Mouse (Mus musculus) forebrain, embryonic 11.5 days (tissue): ENCODE measurements at regions not wholly inside any gene's neighbourhood (a gene's known extent, or its start where the extent isn't known, plus 50 kb on each side); places are given as distances from the start of the nearest gene placed in this dataset.

Experiments used
- ATAC-seq: fragments of 200-750 bp; cut with Nextera tagmentation; replicated peaks from 2 replicates; pipeline ENCODE4 v1.8.0; 2017; ENCODE audit warnings: moderate TSS enrichment; ENCODE audit not compliant: low FRiP score
- DNase-seq: peaks from one replicate; pipeline ENCODE4 v3.0.0-alpha.2; 2017; ENCODE audit warnings: low spot score
- H3K27ac ChIP-seq: fragments of 300-500 bp; sonication (generic); 2 replicates; pipeline ENCODE4 v1.5.1; 2014; ENCODE audit warnings: low read depth, low read length
- H3K27me3 ChIP-seq: fragments of 300-500 bp; sonication (generic); 2 replicates; pipeline ENCODE4 v1.6.1; 2014; ENCODE audit warnings: mild to moderate bottlenecking, low read length, mixed read lengths; ENCODE audit not compliant: control insufficient read depth, insufficient read depth
- H3K36me3 ChIP-seq: fragments of 300-500 bp; sonication (generic); 2 replicates; pipeline ENCODE4 v1.6.1; 2014; ENCODE audit warnings: mild to moderate bottlenecking, low read length, moderate library complexity, mixed read lengths; ENCODE audit not compliant: control insufficient read depth, insufficient read depth
- H3K4me1 ChIP-seq: fragments of 300-500 bp; sonication (generic); replicated peaks from 2 replicates; pipeline ENCODE4 v1.6.1; 2014; ENCODE audit warnings: low read length, mixed read lengths; ENCODE audit not compliant: control insufficient read depth, insufficient read depth
- H3K4me2 ChIP-seq: fragments of 300-500 bp; sonication (generic); 2 replicates; pipeline ENCODE4 v1.6.1; 2014; ENCODE audit warnings: low read depth, mild to moderate bottlenecking, low read length, moderate library complexity, mixed read lengths; ENCODE audit not compliant: severe bottlenecking
- H3K4me3 ChIP-seq: fragments of 300-500 bp; sonication (generic); 2 replicates; pipeline ENCODE4 v1.5.1; 2014; ENCODE audit warnings: low read depth, low read length
- H3K9ac ChIP-seq: fragments of 300-500 bp; sonication (generic); 2 replicates; pipeline ENCODE4 v1.6.1; 2014; ENCODE audit warnings: low read length
- H3K9me3 ChIP-seq: fragments of 300-500 bp; sonication (generic); 2 replicates; pipeline ENCODE4 v1.6.1; 2016; ENCODE audit warnings: low read length, mixed read lengths; ENCODE audit not compliant: control insufficient read depth
- WGBS: fragments of 180-500 bp; shearing (Covaris S2); extraction: QIAGEN DNeasy Blood & Tissue Kit; methylation state at CpG from one replicate; pipeline ENCODE4 v1.1.7; 2014; 5-methylcytosine and 5-hydroxymethylcytosine counted together

- Histone ChIP-seq H3K27ac (no peak overlapping the region), H3K4me3 (no peak overlapping the region), H3K4me1 (no peaks in the 10 kb centered on the region), H3K4me2 (no peak overlapping the region), H3K36me3 (no peaks in the 10 kb centered on the region), H3K27me3 (no peaks in the 10 kb centered on the region), H3K9me3 (no peaks in the 10 kb centered on the region), H3K9ac (no peak overlapping the region)
- WGBS, result 81% methylated on average over 4 of the region's 4 CpGs
- ATAC-seq (0 out of 2 replicates have a peak, but pooled peaks have one; percentile 64), DNase-seq (no peak)
These were observed 75.6 kb upstream of the Lcorl start for GRCm38 (mm10) chr5:45932970-45933369.

DNA sequence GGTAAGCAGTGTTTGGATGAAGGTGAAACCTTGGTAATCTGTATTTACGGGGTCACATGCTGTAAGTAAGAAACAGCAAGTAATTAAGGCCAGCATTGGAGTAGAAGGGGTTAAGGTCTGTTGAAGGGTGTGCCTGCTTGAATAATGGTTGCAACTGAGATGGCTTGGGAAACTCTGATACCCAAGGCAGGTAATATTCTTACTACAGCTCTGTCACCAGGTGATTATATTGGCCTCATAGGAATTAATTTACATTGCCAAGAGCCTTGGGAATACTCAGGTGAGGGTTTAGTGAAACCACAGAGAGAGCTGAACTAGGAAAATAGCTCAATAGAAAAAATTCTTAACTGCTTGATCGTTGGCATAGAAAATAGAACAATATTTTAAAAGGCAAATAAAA lies 73.8 kb upstream of the Lcorl start:
- Histone ChIP-seq H3K9me3 (no peaks in the 10 kb centered on the region), H3K4me2 (no peak overlapping the region), H3K4me1 (no peaks in the 10 kb centered on the region), H3K27me3 (no peaks in the 10 kb centered on the region), H3K4me3 (no peak overlapping the region), H3K9ac (no peak overlapping the region), H3K36me3 (no peaks in the 10 kb centered on the region), H3K27ac (no peak overlapping the region)
- DNase-seq (no peak), ATAC-seq (no peak)
- WGBS, result 82% methylated on average over 2 of the region's 2 CpGs

DNA sequence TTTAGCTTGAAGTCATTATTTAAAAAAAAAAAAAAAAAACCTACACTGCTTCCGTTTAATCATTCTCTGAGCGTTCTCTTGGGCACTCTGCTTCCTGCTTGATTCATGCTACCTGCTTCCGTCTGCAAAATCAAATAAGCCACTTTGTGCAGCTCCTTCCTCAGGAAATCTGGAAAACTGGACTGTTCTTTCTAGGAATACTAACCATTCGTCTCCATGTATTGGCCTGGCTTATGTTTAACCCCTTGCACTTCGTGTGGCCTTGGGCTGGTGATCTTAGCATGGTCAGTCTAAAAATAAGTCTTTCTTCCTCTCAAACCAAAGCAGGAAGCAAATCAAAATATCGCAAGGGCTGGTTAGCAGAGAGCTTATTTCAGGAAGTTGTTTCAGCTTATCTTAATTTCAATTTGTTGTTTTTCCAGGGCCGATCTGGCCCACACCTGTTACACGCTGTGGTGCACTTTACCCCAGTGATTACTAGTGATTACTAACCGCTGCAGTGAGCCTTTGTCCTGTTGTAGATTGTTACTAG lies 68.5 kb upstream of the Lcorl start:
- no peak overlapping the region for H3K4me3 ChIP-seq
- 72% methylated on average over 9 of the region's 9 CpGs for WGBS
- no peaks in the 10 kb centered on the region for H3K36me3 ChIP-seq
- H3K4me1 ChIP-seq, result no peaks in the 10 kb centered on the region
- no peaks in the 10 kb centered on the region for H3K27me3 ChIP-seq
- H3K9ac ChIP-seq, result no peak overlapping the region
- ATAC-seq, result no peak
- H3K4me2 ChIP-seq, result no peak overlapping the region
- no peak overlapping the region for H3K27ac ChIP-seq
- no peaks in the 10 kb centered on the region for H3K9me3 ChIP-seq
- DNase-seq, result no peak

GRCm38 (mm10) chr5:45923907-45924594 lies 66.6 kb upstream of the Lcorl start:
- WGBS, result 90% methylated on average over 3 of the region's 3 CpGs
- Histone ChIP-seq H3K9me3 (no peaks in the 10 kb centered on the region), H3K36me3 (no peaks in the 10 kb centered on the region), H3K4me3 (no peak overlapping the region), H3K27me3 (no peaks in the 10 kb centered on the region), H3K4me1 (no peaks in the 10 kb centered on the region), H3K27ac (no peak overlapping the region), H3K4me2 (no peak overlapping the region), H3K9ac (no peak overlapping the region)
- no peak for ATAC-seq
- DNase-seq, result no peak
